Mouse (Mus musculus) ovary, postnatal 14 days (tissue): ENCODE results near the gene Acvr2a.

Experiments
- DNase-seq: peaks from one replicate; pipeline ENCODE4 v3.0.0; 2022; ENCODE audit warnings: low spot score

Acvr2a gene

GRCm38 (mm10) chr2:48868199-48868913 lies 54.4 kb downstream of the Acvr2a start:
- no peak for DNase-seq

GRCm38 (mm10) chr2:48885945-48886344 lies 72.0 kb downstream of the Acvr2a start:
- DNase-seq = peak; percentile 64

GRCm38 (mm10) chr2:48895186-48895585 lies 81.3 kb downstream of the Acvr2a start:
- DNase-seq = no peak

GRCm38 (mm10) chr2:48908866-48909265 lies 95.0 kb downstream of the Acvr2a start:
- DNase-seq = no peak

GRCm38 (mm10) chr2:48914185-48914584 lies 100.3 kb downstream of the Acvr2a start:
- DNase-seq = no peak

GRCm38 (mm10) chr2:48915832-48916231 lies 101.9 kb downstream of the Acvr2a start:
- no peak for DNase-seq

GRCm38 (mm10) chr2:48935058-48935457 lies 121.1 kb downstream of the Acvr2a start:
- no peak for DNase-seq

- no peak for DNase-seq
These were observed 133.9 kb downstream of the Acvr2a start for GRCm38 (mm10) chr2:48947761-48948160.

GRCm38 (mm10) chr2:48948841-48949584 lies 135.1 kb downstream of the Acvr2a start, which contains the start of gene Mbd5:
Gene Mbd5, plus strand, starts transcription at chr2:48949508.
- peak; percentile 94 for DNase-seq

- peak; percentile 23 for DNase-seq
These were observed 135.9 kb downstream of the Acvr2a start for GRCm38 (mm10) chr2:48949743-48950251.

GRCm38 (mm10) chr2:48950252-48950315 lies 136.2 kb downstream of the Acvr2a start, which contains the start of gene Orc4:
Gene Orc4, minus strand, starts transcription at chr2:48950277.
- no peak for DNase-seq

GRCm38 (mm10) chr2:48950316-48950880 lies 136.5 kb downstream of the Acvr2a start:
- DNase-seq = peak; percentile 1
